Mouse (Mus musculus) liver, embryonic 15.5 days (tissue): Measurements from ENCODE around the gene Mast4. TPM values are rescaled to one million over a fixed set of nuclear protein-coding genes. Genes with fewer than 3 reads are reported as not detected.
A peak's percentile ranks its signal among the peaks of the same experiment; 100 is the strongest.
"Not testable (repeated sequence)": the region's sequence is repeated elsewhere in the genome, so short reads cannot be mapped to it uniquely, and the experiment has no call there.

ENCODE experiments used
- ATAC-seq: fragments of 200-750 bp; cut with Nextera tagmentation; 2 replicates; pipeline ENCODE4 v1.8.0; 2017; ENCODE audit warnings: moderate number of reproducible peaks, mild to moderate bottlenecking, moderate library complexity; ENCODE audit not compliant: insufficient read depth
- H3K27ac ChIP-seq: fragments of 300-500 bp; sonication (generic); replicated peaks from 2 replicates; pipeline ENCODE4 v1.5.1; 2015; ENCODE audit warnings: mild to moderate bottlenecking, inconsistent platforms
- H3K27me3 ChIP-seq: fragments of 300-500 bp; sonication (generic); 2 replicates; pipeline ENCODE4 v1.6.1; 2015; ENCODE audit warnings: mild to moderate bottlenecking, inconsistent platforms
- H3K36me3 ChIP-seq: fragments of 300-500 bp; sonication (generic); replicated peaks from 2 replicates; pipeline ENCODE4 v1.6.1; 2015; ENCODE audit warnings: moderate library complexity, mild to moderate bottlenecking, inconsistent platforms
- H3K4me1 ChIP-seq: fragments of 300-500 bp; sonication (generic); replicated peaks from 2 replicates; pipeline ENCODE4 v1.6.1; 2015; ENCODE audit warnings: inconsistent platforms
- H3K4me2 ChIP-seq: fragments of 300-500 bp; sonication (generic); 2 replicates; pipeline ENCODE4 v1.6.1; 2015; ENCODE audit warnings: moderate library complexity, mild to moderate bottlenecking, inconsistent platforms
- H3K4me3 ChIP-seq: fragments of 300-500 bp; sonication (generic); replicated peaks from 2 replicates; pipeline ENCODE4 v1.5.1; 2015; ENCODE audit warnings: mild to moderate bottlenecking, inconsistent platforms
- H3K9ac ChIP-seq: fragments of 300-500 bp; sonication (generic); 2 replicates; pipeline ENCODE4 v1.6.1; 2015; ENCODE audit warnings: moderate library complexity, mild to moderate bottlenecking, inconsistent platforms
- H3K9me3 ChIP-seq: fragments of 300-500 bp; sonication (generic); replicated peaks from 2 replicates; pipeline ENCODE4 v1.6.1; 2016; ENCODE audit warnings: inconsistent platforms
- WGBS: fragments of 180-500 bp; shearing (Covaris S2); methylation state at CpG from one replicate; pipeline ENCODE4 v1.1.7; 2015; ENCODE audit warnings: mixed read lengths; ENCODE audit not compliant: insufficient replicate concordance; 5-methylcytosine and 5-hydroxymethylcytosine counted together
- polyA plus RNA-seq: library from polyadenylated mRNA; unstranded; fragments of >200 nt; fragmentation: Nextera tagmentation; extraction: Ambion mirVana; gene quantifications from 2 replicates; pipeline ENCODE4 v1.2.1, GENCODE M21; 2015

Gene Mast4
- polyA plus RNA-seq = 2.1 and 3.4 TPM in 2 replicates

- Histone ChIP-seq H3K4me1 (peaks cover 8% of the 10 kb centered on the region), H3K4me2 (peak within 1 kb of the TSS; percentile 73), H3K9ac (no peak within 1 kb of the TSS), H3K27ac (no peak within 1 kb of the TSS), H3K9me3 (no peaks in the 10 kb centered on the region), H3K27me3 (peaks cover 55% of the 10 kb centered on the region), H3K36me3 (no peaks in the 10 kb centered on the region), H3K4me3 (peak within 1 kb of the TSS; percentile 55)
- under 1% methylated on average over 44 of the region's 44 CpGs for WGBS
- ATAC-seq = peak; percentile 75
Measured at GRCm38 (mm10) chr13:103334392-103334686, at the start of gene Mast4. TSS of gene Mast4 (minus strand) at chr13:103334497.

GRCm38 (mm10) chr13:103374495-103374894, 40.2 kb upstream of the Mast4 start:
- Histone ChIP-seq H3K9ac (no peak overlapping the region), H3K27me3 (no peaks in the 10 kb centered on the region), H3K4me1 (no peaks in the 10 kb centered on the region), H3K4me2 (no peak overlapping the region), H3K4me3 (no peak overlapping the region), H3K9me3 (no peaks in the 10 kb centered on the region), H3K27ac (no peak overlapping the region), H3K36me3 (no peaks in the 10 kb centered on the region)
- WGBS = 9% methylated on average over 1 of the region's 1 CpGs
- ATAC-seq = no peak

- Histone ChIP-seq H3K4me3 (no peak overlapping the region), H3K4me1 (no peaks in the 10 kb centered on the region), H3K4me2 (no peak overlapping the region), H3K27ac (no peak overlapping the region), H3K9ac (no peak overlapping the region), H3K36me3 (no peaks in the 10 kb centered on the region), H3K9me3 (no peaks in the 10 kb centered on the region), H3K27me3 (no peaks in the 10 kb centered on the region)
- WGBS = 62% methylated on average over 7 of the region's 7 CpGs
- no peak for ATAC-seq
Measured at GRCm38 (mm10) chr13:103369194-103369593, 34.9 kb upstream of the Mast4 start.

- WGBS = 51% methylated on average over 10 of the region's 10 CpGs
- ATAC-seq = no peak
- H3K27ac ChIP-seq = no peak overlapping the region
Measured at GRCm38 (mm10) chr13:103363181-103363580, 28.9 kb upstream of the Mast4 start.

GRCm38 (mm10) chr13:103357415-103357814, 23.1 kb upstream of the Mast4 start:
- not testable (repeated sequence) for H3K9ac ChIP-seq, H3K27ac ChIP-seq, H3K9me3 ChIP-seq, H3K36me3 ChIP-seq, H3K4me2 ChIP-seq, H3K27me3 ChIP-seq, ATAC-seq, H3K4me3 ChIP-seq, H3K4me1 ChIP-seq
- 81% methylated on average over 16 of the region's 16 CpGs for WGBS

More at GRCm38 (mm10) chr13:103363181-103363580, 28.9 kb upstream of the Mast4 start:
- no peaks in the 10 kb centered on the region for H3K36me3 ChIP-seq
- no peaks in the 10 kb centered on the region for H3K9me3 ChIP-seq
- H3K4me2 ChIP-seq = no peak overlapping the region
- no peak overlapping the region for H3K9ac ChIP-seq
- no peak overlapping the region for H3K4me3 ChIP-seq
- H3K27me3 ChIP-seq = no peaks in the 10 kb centered on the region
- H3K4me1 ChIP-seq = no peaks in the 10 kb centered on the region

- not testable (repeated sequence) for H3K4me3 ChIP-seq, ATAC-seq, H3K9me3 ChIP-seq, H3K4me1 ChIP-seq, H3K4me2 ChIP-seq, H3K27ac ChIP-seq, H3K27me3 ChIP-seq, H3K9ac ChIP-seq, H3K36me3 ChIP-seq
- 73% methylated on average over 5 of the region's 6 CpGs for WGBS
Measured at GRCm38 (mm10) chr13:103356909-103357308, 22.6 kb upstream of the Mast4 start.

GRCm38 (mm10) chr13:103354737-103355136, 20.4 kb upstream of the Mast4 start:
- H3K4me3 ChIP-seq = no peak overlapping the region
- H3K27ac ChIP-seq = no peak overlapping the region
- H3K4me1 ChIP-seq = no peaks in the 10 kb centered on the region
- no peak overlapping the region for H3K9ac ChIP-seq
- H3K4me2 ChIP-seq = no peak overlapping the region
- 55% methylated on average over 3 of the region's 3 CpGs for WGBS
- ATAC-seq = no peak
- H3K27me3 ChIP-seq = no peaks in the 10 kb centered on the region
- no peaks in the 10 kb centered on the region for H3K9me3 ChIP-seq
- no peaks in the 10 kb centered on the region for H3K36me3 ChIP-seq

- no peak overlapping the region for H3K9ac ChIP-seq
- no peaks in the 10 kb centered on the region for H3K9me3 ChIP-seq
- H3K4me3 ChIP-seq = no peak overlapping the region
- 68% methylated on average over 8 of the region's 8 CpGs for WGBS
- H3K27ac ChIP-seq = no peak overlapping the region
- no peak overlapping the region for H3K4me2 ChIP-seq
- ATAC-seq = no peak
- H3K36me3 ChIP-seq = no peaks in the 10 kb centered on the region
- H3K27me3 ChIP-seq = no peaks in the 10 kb centered on the region
- H3K4me1 ChIP-seq = no peaks in the 10 kb centered on the region
Measured at GRCm38 (mm10) chr13:103344749-103345148, 10.5 kb upstream of the Mast4 start.

GRCm38 (mm10) chr13:103344006-103344720, 9.9 kb upstream of the Mast4 start:
- 64% methylated on average over 8 of the region's 8 CpGs for WGBS
- ATAC-seq = no peak
- Histone ChIP-seq H3K36me3 (no peaks in the 10 kb centered on the region), H3K4me1 (no peaks in the 10 kb centered on the region), H3K27me3 (no peaks in the 10 kb centered on the region), H3K9me3 (no peaks in the 10 kb centered on the region), H3K9ac (no peak overlapping the region), H3K4me2 (no peak overlapping the region), H3K27ac (no peak overlapping the region), H3K4me3 (no peak overlapping the region)

- H3K27ac ChIP-seq = no peak overlapping the region
- H3K4me2 ChIP-seq = no peak overlapping the region
- H3K4me1 ChIP-seq = no peaks in the 10 kb centered on the region
- no peak overlapping the region for H3K9ac ChIP-seq
- H3K36me3 ChIP-seq = no peaks in the 10 kb centered on the region
- no peaks in the 10 kb centered on the region for H3K9me3 ChIP-seq
- H3K27me3 ChIP-seq = peaks cover 3% of the 10 kb centered on the region
- ATAC-seq = no peak
- WGBS = 59% methylated on average over 4 of the region's 4 CpGs
- no peak overlapping the region for H3K4me3 ChIP-seq
Measured at GRCm38 (mm10) chr13:103341031-103341430, 6.7 kb upstream of the Mast4 start.

- Histone ChIP-seq H3K27me3 (peaks cover 27% of the 10 kb centered on the region), H3K27ac (no peak overlapping the region), H3K36me3 (no peaks in the 10 kb centered on the region), H3K4me1 (peaks cover 6% of the 10 kb centered on the region), H3K4me3 (no peak overlapping the region), H3K9ac (no peak overlapping the region), H3K9me3 (no peaks in the 10 kb centered on the region), H3K4me2 (no peak overlapping the region)
- ATAC-seq = no peak
- 58% methylated on average over 2 of the region's 2 CpGs for WGBS
Measured at GRCm38 (mm10) chr13:103338616-103339015, 4.3 kb upstream of the Mast4 start.

GRCm38 (mm10) chr13:103336237-103336636, 1.9 kb upstream of the Mast4 start:
- H3K4me1 ChIP-seq = peaks cover 8% of the 10 kb centered on the region
- no peak for ATAC-seq
- 36% methylated on average over 5 of the region's 5 CpGs for WGBS

More at GRCm38 (mm10) chr13:103336237-103336636, 1.9 kb upstream of the Mast4 start:
- Histone ChIP-seq H3K9ac (no peak overlapping the region), H3K9me3 (no peaks in the 10 kb centered on the region), H3K36me3 (no peaks in the 10 kb centered on the region), H3K4me2 (no peak overlapping the region), H3K4me3 (no peak overlapping the region), H3K27me3 (peaks cover 51% of the 10 kb centered on the region), H3K27ac (no peak overlapping the region)
